Mouse (Mus musculus): ENCODE measurements around the gene Smg9.

- TF ChIP-seq POLR2A (IDR thresholded peaks at IDR 0.05; ENCODE audit: low read depth, low read length) (no peak), CTCF (IDR thresholded peaks at IDR 0.05; ENCODE audit: extremely low read depth, insufficient read depth, insufficient read length, insufficient replicate concordance) (no peak)
Observed at GRCm38 (mm10) chr7:24459843-24460242, 60.4 kb downstream of the Smg9 start.

Data from spleen, adult 2 months (tissue).